Mouse (Mus musculus) spleen, adult 2 months (tissue): ENCODE measurements around the gene Olfr763. TPM values are rescaled to one million over a fixed set of nuclear protein-coding genes. Genes with fewer than 3 reads are reported as not detected.
"Not testable (repeated sequence)": the region's sequence is repeated elsewhere in the genome, so short reads cannot be mapped to it uniquely, and the experiment has no call there.

Source experiments
- DNase-seq, 2 experiments: peaks; one replicate each; pipeline versions ENCODE4 v3.0.0 to v3.0.0-alpha.2; 2012 to 2021; ENCODE audit warnings: low spot score in 2 of 2, low read depth in 1 of 2
- H3K27ac ChIP-seq: fragments of 200-500 bp; 2 replicates; pipeline ENCODE4 v1.5.1; 2012; ENCODE audit warnings: low read length, inconsistent platforms; ENCODE audit not compliant: insufficient read depth
- H3K27me3 ChIP-seq: fragments of 200-500 bp; 2 replicates; pipeline ENCODE4 v1.6.1; 2012; ENCODE audit warnings: mild to moderate bottlenecking, moderate library complexity, low read length, inconsistent platforms; ENCODE audit not compliant: control insufficient read depth, insufficient read depth
- H3K36me3 ChIP-seq: fragments of 200-500 bp; 2 replicates; pipeline ENCODE4 v1.6.1; 2012; ENCODE audit warnings: mild to moderate bottlenecking, low read length, inconsistent platforms; ENCODE audit not compliant: control insufficient read depth, insufficient read depth
- H3K4me1 ChIP-seq: fragments of 200-500 bp; 2 replicates; pipeline ENCODE4 v1.6.1; 2011; ENCODE audit warnings: inconsistent platforms; ENCODE audit not compliant: control insufficient read depth, insufficient read depth, insufficient read length
- H3K4me3 ChIP-seq: fragments of 200-500 bp; 2 replicates; pipeline ENCODE4 v1.5.1; 2011; ENCODE audit warnings: mild to moderate bottlenecking, inconsistent platforms; ENCODE audit not compliant: insufficient read depth, insufficient read length; ENCODE audit errors: extremely low read depth
- CTCF ChIP-seq: fragments of 200-500 bp; IDR thresholded peaks from 2 replicates; pipeline ENCODE4 v1.5.1; 2011; ENCODE audit warnings: mild to moderate bottlenecking, inconsistent platforms; ENCODE audit not compliant: insufficient read depth, insufficient read length, insufficient replicate concordance; ENCODE audit errors: extremely low read depth
- POLR2A ChIP-seq: fragments of 200-500 bp; IDR thresholded peaks from 2 replicates; pipeline ENCODE4 v1.6.1; 2011; ENCODE audit warnings: low read depth, low read length, inconsistent platforms
- WGBS: fragments of 180-500 bp; shearing (Covaris S2); methylation state at CpG from one replicate; pipeline ENCODE4 v1.1.7; 2018; 5-methylcytosine and 5-hydroxymethylcytosine counted together
- polyA plus RNA-seq: library from polyadenylated mRNA; depleted of rRNA; stranded (reverse); fragments of >200 nt; gene quantifications from 2 replicates; pipeline ENCODE4 v1.2.3, GENCODE M21; 2012

The Olfr763 gene
- polyA plus RNA-seq, 1 experiment, result not detected

GRCm38 (mm10) chr10:128977522-128978114 is 33.0 kb upstream of the Olfr763 start:
- no peak overlapping the region for H3K4me3 ChIP-seq
- no peak for DNase-seq

DNA sequence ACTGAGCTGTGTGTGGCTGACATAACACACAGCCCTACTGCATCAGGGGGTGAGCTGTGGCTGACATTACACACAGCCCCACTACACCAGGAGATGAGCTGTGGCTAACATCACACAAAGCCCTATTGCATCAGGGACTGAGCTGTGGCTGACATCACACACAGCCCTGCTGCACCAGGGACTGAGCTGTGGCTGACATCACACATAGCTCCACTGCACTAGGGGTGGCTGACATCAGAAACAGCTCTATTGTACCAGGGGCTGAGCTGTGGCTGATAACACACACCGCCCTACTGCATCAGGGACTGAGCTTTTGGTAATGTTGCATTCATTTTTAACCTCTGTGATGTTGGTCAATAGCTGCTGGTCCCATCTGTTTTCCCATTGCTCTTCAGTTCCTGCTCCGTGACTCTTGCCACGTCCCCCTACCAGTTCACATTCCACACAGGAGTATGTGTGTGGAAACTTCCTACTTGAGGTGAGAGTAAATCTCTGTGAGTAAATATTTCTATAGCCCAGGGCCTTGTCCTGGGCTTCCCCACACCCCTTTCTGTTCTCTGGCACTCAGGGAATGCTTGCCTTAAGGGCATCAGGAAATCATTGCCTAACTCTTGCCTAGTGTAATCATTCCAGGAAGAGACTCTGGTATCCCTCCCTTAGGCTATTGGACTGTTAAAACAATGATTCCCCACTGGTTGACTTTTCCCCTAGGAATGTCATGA is 29.8 kb upstream of the Olfr763 start:
- TF ChIP-seq POLR2A (no peak), CTCF (no peak)
- no peaks in the 10 kb centered on the region for H3K4me1 ChIP-seq
- DNase-seq, result no peak
- H3K27me3 ChIP-seq, result no peaks in the 10 kb centered on the region
- H3K27ac ChIP-seq, result no peak overlapping the region
- no peak overlapping the region for H3K4me3 ChIP-seq
- 85% methylated on average over 3 of the region's 3 CpGs for WGBS
- H3K36me3 ChIP-seq, result no peaks in the 10 kb centered on the region

More at GRCm38 (mm10) chr10:128977522-128978114, 33.0 kb upstream of the Olfr763 start:
- Histone ChIP-seq H3K27me3 (no peaks in the 10 kb centered on the region), H3K27ac (no peak overlapping the region), H3K36me3 (no peaks in the 10 kb centered on the region), H3K4me1 (no peaks in the 10 kb centered on the region)
- TF ChIP-seq CTCF (peak; percentile 36; the same call in 1 of the 2 replicates), POLR2A (no peak)
- 16% methylated on average over 9 of the region's 9 CpGs for WGBS

GRCm38 (mm10) chr10:128989131-128989530 is 21.5 kb upstream of the Olfr763 start, which contains the start of gene Olfr9:
Olfr9 (plus strand) TSS chr10:128989431.
- not testable (repeated sequence) for H3K4me1 ChIP-seq, H3K36me3 ChIP-seq, DNase-seq, H3K27ac ChIP-seq, H3K27me3 ChIP-seq, H3K4me3 ChIP-seq
- WGBS, result 80% methylated on average over 1 of the region's 1 CpGs

DNA sequence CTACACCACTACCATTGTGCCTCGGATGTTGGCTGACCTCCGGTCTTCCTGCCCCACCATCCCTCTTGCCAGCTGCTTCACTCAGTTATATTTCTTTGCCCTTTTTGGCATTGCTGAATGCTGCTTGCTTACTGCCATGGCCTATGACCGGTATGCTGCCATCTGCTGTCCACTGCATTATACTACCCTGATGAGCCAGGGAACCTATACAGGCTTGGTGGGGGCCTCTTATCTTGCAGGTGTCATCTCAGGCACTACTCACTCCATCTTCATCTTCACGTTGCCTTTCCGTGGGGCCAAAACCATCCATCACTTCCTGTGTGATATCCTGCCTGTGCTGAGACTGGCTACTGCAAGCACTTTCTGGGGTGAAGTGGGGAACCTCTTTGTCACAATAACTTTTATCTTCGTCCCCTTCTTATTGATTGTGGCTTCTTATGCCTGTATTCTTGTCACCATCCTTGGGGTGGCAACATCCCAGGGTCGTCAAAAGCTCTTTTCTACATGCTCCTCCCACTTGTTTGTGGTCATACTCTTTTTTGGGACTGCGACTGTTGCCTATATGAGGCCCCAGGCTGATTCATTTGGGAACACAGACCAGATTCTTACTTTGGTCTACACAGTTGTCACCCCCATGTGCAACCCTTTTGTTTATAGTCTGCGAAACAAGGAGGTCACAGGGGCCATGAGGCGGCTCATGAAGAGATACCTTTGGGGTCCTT is 20.3 kb upstream of the Olfr763 start:
- H3K4me3 ChIP-seq, DNase-seq, H3K4me1 ChIP-seq, H3K36me3 ChIP-seq, H3K27me3 ChIP-seq: not testable (repeated sequence)
- peak overlapping the region; percentile 58; the same call in 1 of the 2 replicates for H3K27ac ChIP-seq
- WGBS, result 54% methylated on average over 7 of the region's 10 CpGs

GRCm38 (mm10) chr10:128990994-128991393 is 19.6 kb upstream of the Olfr763 start:
- TF ChIP-seq CTCF (no peak), POLR2A (no peak)
- no peak overlapping the region for H3K4me3 ChIP-seq
- DNase-seq, result peak in 1 of 2 experiments; percentile 41
- H3K36me3 ChIP-seq, result no peaks in the 10 kb centered on the region
- peaks cover 3% of the 10 kb centered on the region; the same call in 1 of the 2 replicates for H3K4me1 ChIP-seq
- no peaks in the 10 kb centered on the region for H3K27me3 ChIP-seq
- peak overlapping the region; percentile 58; the same call in 1 of the 2 replicates for H3K27ac ChIP-seq

DNA sequence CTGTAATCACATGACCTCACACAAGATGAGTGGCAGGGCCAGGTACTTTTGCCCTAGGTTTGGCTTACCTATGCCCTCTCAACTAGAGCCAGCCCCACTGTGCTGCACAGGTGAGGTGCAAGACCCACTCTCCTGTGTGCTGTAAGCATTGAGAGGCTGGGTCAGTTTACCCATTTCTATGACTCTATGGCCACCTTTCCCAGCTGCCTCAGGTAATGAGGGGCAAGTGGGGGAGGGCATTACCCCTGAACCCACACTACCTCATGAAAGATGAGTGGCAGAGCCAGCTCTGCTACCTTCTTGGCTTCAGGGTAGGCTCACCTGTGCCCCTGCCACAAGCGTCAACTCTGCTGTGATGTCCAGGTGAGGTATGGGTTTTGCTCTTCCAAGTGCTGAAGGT is 14.8 kb upstream of the Olfr763 start:
- WGBS, result 97% methylated on average over 1 of the region's 1 CpGs
- TF ChIP-seq POLR2A (no peak), CTCF (no peak)
- DNase-seq, result no peak
- H3K4me3 ChIP-seq, result no peak overlapping the region
- H3K27me3 ChIP-seq, result no peaks in the 10 kb centered on the region
- H3K4me1 ChIP-seq, result 0 out of 2 replicates have a peak, but pooled peaks cover 1% of the 10 kb centered on the region
- no peak overlapping the region for H3K27ac ChIP-seq
- H3K36me3 ChIP-seq, result no peaks in the 10 kb centered on the region
